Mouse (Mus musculus) ES-E14 (cell line): ENCODE measurements around the gene Slc25a38. TPM values are rescaled to one million over a fixed set of nuclear protein-coding genes. Genes with fewer than 3 reads are reported as not detected.

Experiments used
- DNase-seq: peaks from one replicate; pipeline ENCODE4 v3.0.0-alpha.2; 2013; ENCODE audit warnings: low read depth, low spot score
- H3K27ac ChIP-seq: 2 replicates; pipeline ENCODE4 v1.5.1; 2012; ENCODE audit warnings: low read depth, mild to moderate bottlenecking, low read length, moderate library complexity, mixed read lengths; ENCODE audit not compliant: poor library complexity, insufficient read depth, severe bottlenecking
- H3K36me3 ChIP-seq: 2 replicates; pipeline ENCODE4 v1.6.1; 2012; ENCODE audit warnings: mild to moderate bottlenecking, low read length, moderate library complexity, mixed read lengths; ENCODE audit not compliant: control insufficient read depth, poor library complexity, insufficient read depth, severe bottlenecking
- H3K4me1 ChIP-seq, 2 experiments: fragments of 150-350 bp in 1 of 2; sonication (generic) in 1 of 2; 2 replicates each; pipeline ENCODE4 v1.6.1; 2012; ENCODE audit warnings: low read length in 2 of 2, mild to moderate bottlenecking in 1 of 2, mixed read lengths in 1 of 2; ENCODE audit not compliant: control insufficient read depth in 2 of 2, insufficient read depth in 2 of 2, poor library complexity in 1 of 2
- H3K4me3 ChIP-seq, 2 experiments: fragments of 150-350 bp in 1 of 2; sonication (generic) in 1 of 2; 2 replicates each; pipeline ENCODE4 v1.5.1; 2012; ENCODE audit warnings: low read length in 2 of 2, low read depth in 1 of 2, mild to moderate bottlenecking in 1 of 2, mixed read lengths in 1 of 2; ENCODE audit not compliant: insufficient read depth in 1 of 2, poor library complexity in 1 of 2, severe bottlenecking in 1 of 2
- H3K9ac ChIP-seq: 2 replicates; pipeline ENCODE4 v1.6.1; 2012; ENCODE audit warnings: low read depth, mild to moderate bottlenecking, low read length, mixed read lengths; ENCODE audit not compliant: poor library complexity, insufficient read depth, severe bottlenecking
- H3K9me3 ChIP-seq: fragments of 150-350 bp; sonication (generic); 2 replicates; pipeline ENCODE4 v1.6.1; 2012; ENCODE audit warnings: low read depth, mild to moderate bottlenecking, low read length; ENCODE audit not compliant: control insufficient read depth, insufficient read depth
- CHD2 ChIP-seq: IDR thresholded peaks from 2 replicates; pipeline ENCODE4 v1.6.1; 2014; ENCODE audit warnings: mild to moderate bottlenecking, low read depth, low read length, inconsistent platforms
- HCFC1 ChIP-seq: IDR thresholded peaks from 2 replicates; pipeline ENCODE4 v1.6.1; 2012; ENCODE audit warnings: low read length, inconsistent platforms, borderline replicate concordance; ENCODE audit not compliant: insufficient read depth
- MAFK ChIP-seq: IDR thresholded peaks from 2 replicates; pipeline ENCODE4 v1.6.1; 2014; ENCODE audit warnings: mild to moderate bottlenecking, low read depth, low read length, inconsistent platforms; ENCODE audit not compliant: insufficient read depth
- ZC3H11A ChIP-seq: IDR thresholded peaks from 2 replicates; pipeline ENCODE4 v1.6.1; 2012; ENCODE audit warnings: low read depth, mild to moderate bottlenecking, inconsistent platforms, low read length, borderline replicate concordance
- ZNF384 ChIP-seq: IDR thresholded peaks from 2 replicates; pipeline ENCODE4 v1.6.1; 2012; ENCODE audit warnings: low read depth, low read length, inconsistent platforms
- in situ Hi-C, 2 experiments: fragments of 600-800 bp; cut with MboI; formaldehyde crosslinking; loops; one replicate each; pipeline ENCODE4 v1.15.1; 2025; ENCODE audit warnings: low sequenced_read_pairs in 2 of 2, inconsistent platforms in 1 of 2; ENCODE audit not compliant: unreplicated experiment in 2 of 2
- total RNA-seq: library from RNA; depleted of rRNA; stranded (reverse); fragments of 300-350 nt; gene quantifications from 2 replicates; pipeline ENCODE4 v1.2.3, GENCODE M21; 2012

Gene Slc25a38
- total RNA-seq, 1 experiment: 37.4 TPM

GRCm38 (mm10) chr9:120083158-120083894 is 26.8 kb upstream of the Slc25a38 start:
- in situ Hi-C loops: no loop called here
- peaks cover 2 to 3% of the 10 kb centered on the region in 2 experiments; a peak in 1 of 4 replicates for H3K4me1 ChIP-seq
- no peak overlapping the region for H3K4me3 ChIP-seq

DNA sequence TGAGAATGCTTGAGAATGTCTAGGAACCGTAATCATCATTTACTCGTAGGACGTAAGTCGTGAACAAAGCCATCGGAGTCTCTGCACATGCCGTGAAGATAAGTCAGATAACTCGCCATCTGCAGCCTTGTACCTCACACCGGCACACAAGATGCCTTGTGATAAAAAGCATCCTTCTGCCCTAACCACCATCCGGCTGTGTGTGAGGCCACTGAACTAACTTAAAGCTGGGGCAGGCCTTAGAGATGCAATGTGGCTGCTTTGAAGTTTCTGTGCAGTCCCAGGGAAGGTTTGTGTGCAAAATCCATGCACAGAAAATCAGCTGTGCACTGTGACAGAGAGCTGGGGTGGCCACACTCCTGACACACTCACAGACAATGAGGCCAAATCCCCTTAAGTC is 25.8 kb upstream of the Slc25a38 start:
- no peak overlapping the region for H3K9ac ChIP-seq
- TF ChIP-seq ZNF384: no peak
- no peak for TF ChIP-seq MAFK
- TF ChIP-seq CHD2: no peak
- no peak for TF ChIP-seq HCFC1
- no peak for TF ChIP-seq ZC3H11A
- H3K4me1 ChIP-seq: peaks cover 0 to 3% of the 10 kb centered on the region in 2 experiments; a peak in 1 of 4 replicates
- H3K9me3 ChIP-seq: no peaks in the 10 kb centered on the region
- DNase-seq: no peak
- no peaks in the 10 kb centered on the region for H3K36me3 ChIP-seq
- H3K27ac ChIP-seq: no peak overlapping the region
- in situ Hi-C loops: no loop called here
- no peak overlapping the region for H3K4me3 ChIP-seq

More at GRCm38 (mm10) chr9:120083158-120083894, 26.8 kb upstream of the Slc25a38 start:
- no peaks in the 10 kb centered on the region for H3K9me3 ChIP-seq
- no peak overlapping the region for H3K27ac ChIP-seq
- DNase-seq: no peak
- no peaks in the 10 kb centered on the region for H3K36me3 ChIP-seq
- TF ChIP-seq MAFK (no peak), HCFC1 (no peak), CHD2 (no peak), ZC3H11A (no peak), ZNF384 (no peak)
- H3K9ac ChIP-seq: no peak overlapping the region

DNA sequence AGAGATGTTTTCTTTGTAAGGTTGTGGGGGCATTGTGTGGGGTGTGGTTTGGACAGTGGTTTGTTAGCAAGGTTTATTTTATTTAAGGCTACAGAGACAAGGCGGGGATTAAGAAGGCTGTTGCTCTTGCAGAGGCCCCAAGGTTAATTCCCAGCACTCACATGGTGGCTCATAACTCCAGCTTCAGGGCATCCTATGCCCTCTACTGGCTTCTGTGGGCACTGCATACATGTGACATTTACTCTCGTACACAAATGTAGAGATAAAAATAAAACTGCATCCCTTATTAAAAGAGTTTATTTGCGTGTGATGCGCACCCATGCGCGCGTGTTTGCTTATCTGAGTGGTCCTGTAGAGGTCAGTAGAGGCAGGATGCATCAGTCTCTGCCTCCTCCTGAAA is 21.0 kb upstream of the Slc25a38 start:
- H3K9ac ChIP-seq: no peak overlapping the region
- no peaks in the 10 kb centered on the region for H3K4me1 ChIP-seq
- no peaks in the 10 kb centered on the region for H3K36me3 ChIP-seq
- no peak overlapping the region for H3K4me3 ChIP-seq
- in situ Hi-C loops: no loop called here
- no peak for TF ChIP-seq ZNF384
- no peaks in the 10 kb centered on the region for H3K9me3 ChIP-seq
- no peak for DNase-seq
- no peak overlapping the region for H3K27ac ChIP-seq

- no peaks in the 10 kb centered on the region for H3K4me1 ChIP-seq
- DNase-seq: no peak
- no peak overlapping the region for H3K9ac ChIP-seq
- H3K4me3 ChIP-seq: no peak overlapping the region
- no peaks in the 10 kb centered on the region for H3K9me3 ChIP-seq
- in situ Hi-C loops: loop anchor here in 1 of 2 experiments (5.0 kb wide), 1 partner anchor 64 kb away; no protein-coding TSS in a partner anchor
- no peaks in the 10 kb centered on the region for H3K36me3 ChIP-seq
- H3K27ac ChIP-seq: no peak overlapping the region
- no peak for TF ChIP-seq CHD2
- TF ChIP-seq ZC3H11A: no peak
- TF ChIP-seq MAFK: no peak
- TF ChIP-seq HCFC1: no peak
- TF ChIP-seq ZNF384: no peak
Observed at GRCm38 (mm10) chr9:120091086-120091485, 19.1 kb upstream of the Slc25a38 start.
